Mouse (Mus musculus): ENCODE results near the gene Scgn.

GRCm38 (mm10) chr13:23917674-23918073, 73.3 kb downstream of the Scgn start:
- TF ChIP-seq GATA1 (IDR thresholded peaks at IDR 0.05; ENCODE audit: borderline replicate concordance, low read length), result no peak
- no peak for TF ChIP-seq FLI1 (IDR thresholded peaks at IDR 0.05; ENCODE audit: low read length)

All from megakaryocyte, embryonic 14.5 days (primary cell).